Mouse (Mus musculus) lung, embryonic 16.5 days (tissue): Measurements from ENCODE around the gene Lrp1. TPM values are rescaled to one million over a fixed set of nuclear protein-coding genes. Genes with fewer than 3 reads are reported as not detected.

Experiments
- ATAC-seq: fragments of 200-750 bp; cut with Nextera tagmentation; 2 replicates; pipeline ENCODE4 v1.8.0; 2017; ENCODE audit warnings: low read depth, mild to moderate bottlenecking, moderate library complexity
- H3K27ac ChIP-seq: fragments of 300-500 bp; sonication (generic); 2 replicates; pipeline ENCODE4 v1.5.1; 2014; ENCODE audit warnings: mild to moderate bottlenecking, control low read depth, low read length
- H3K27me3 ChIP-seq: fragments of 300-500 bp; sonication (generic); 2 replicates; pipeline ENCODE4 v1.6.1; 2014; ENCODE audit warnings: low read depth, low read length, mixed read lengths; ENCODE audit not compliant: control insufficient read depth, insufficient read depth
- H3K36me3 ChIP-seq: fragments of 300-500 bp; sonication (generic); 2 replicates; pipeline ENCODE4 v1.6.1; 2014; ENCODE audit warnings: low read length; ENCODE audit not compliant: control insufficient read depth, insufficient read depth
- H3K4me1 ChIP-seq: fragments of 300-500 bp; sonication (generic); replicated peaks from 2 replicates; pipeline ENCODE4 v1.6.1; 2014; ENCODE audit warnings: low read length, mixed read lengths; ENCODE audit not compliant: control insufficient read depth, insufficient read depth
- H3K4me2 ChIP-seq: fragments of 300-500 bp; sonication (generic); 2 replicates; pipeline ENCODE4 v1.6.1; 2014; ENCODE audit warnings: low read depth, low read length, control low read depth
- H3K4me3 ChIP-seq: fragments of 300-500 bp; sonication (generic); 2 replicates; pipeline ENCODE4 v1.5.1; 2014; ENCODE audit warnings: mild to moderate bottlenecking, low read length, control low read depth
- H3K9ac ChIP-seq: fragments of 300-500 bp; sonication (generic); 2 replicates; pipeline ENCODE4 v1.6.1; 2014; ENCODE audit warnings: low read length, control low read depth
- H3K9me3 ChIP-seq: fragments of 300-500 bp; sonication (generic); 2 replicates; pipeline ENCODE4 v1.6.1; 2016; ENCODE audit warnings: low read length; ENCODE audit not compliant: control insufficient read depth
- WGBS: fragments of 180-500 bp; shearing (Covaris S2); extraction: QIAGEN DNeasy Blood & Tissue Kit; methylation state at CpG from one replicate; pipeline ENCODE4 v1.1.7; 2014; 5-methylcytosine and 5-hydroxymethylcytosine counted together
- polyA plus RNA-seq: library from polyadenylated mRNA; unstranded; fragments of >200 nt; fragmentation: Nextera tagmentation; extraction: Ambion mirVana; gene quantifications from 2 replicates; pipeline ENCODE4 v1.2.1, GENCODE M21; 2015

Gene Lrp1
- polyA plus RNA-seq, 1 experiment from 2014 or later, result 78.9 TPM

- ATAC-seq, result no peak
- 73% methylated on average over 10 of the region's 10 CpGs for WGBS
These were observed 10.6 kb upstream of the Lrp1 start for GRCm38 (mm10) chr10:127631261-127632214.

DNA sequence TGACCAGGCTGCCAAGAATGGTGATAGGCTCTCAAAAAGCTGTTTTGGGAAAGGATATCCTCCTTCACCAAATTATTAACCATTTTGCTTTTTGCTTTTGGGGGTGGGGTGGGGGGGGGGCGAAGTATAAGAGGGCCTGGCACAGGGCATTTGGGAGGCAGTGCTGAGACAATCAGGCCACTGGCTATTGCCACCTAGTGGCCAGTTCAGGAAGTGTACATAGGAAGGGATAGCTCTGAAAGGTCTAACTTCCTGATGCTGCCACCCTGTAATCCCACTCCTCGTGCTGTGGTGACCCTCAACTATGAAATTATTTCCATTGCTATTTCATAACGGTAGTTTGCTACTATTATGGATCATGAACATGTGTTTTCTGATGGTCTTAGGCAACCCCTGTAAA is 5.5 kb upstream of the Lrp1 start:
- Histone ChIP-seq H3K4me2 (no peak overlapping the region), H3K27ac (no peak overlapping the region), H3K4me1 (0 out of 2 replicates have a peak, but pooled peaks cover 3% of the 10 kb centered on the region), H3K9ac (no peak overlapping the region), H3K9me3 (peaks cover 4% of the 10 kb centered on the region; the same call in 1 of the 2 replicates), H3K36me3 (no peaks in the 10 kb centered on the region), H3K27me3 (no peaks in the 10 kb centered on the region), H3K4me3 (no peak overlapping the region)
- no peak for ATAC-seq
- WGBS, result 82% methylated on average over 3 of the region's 3 CpGs

More at GRCm38 (mm10) chr10:127631261-127632214, 10.6 kb upstream of the Lrp1 start:
- Histone ChIP-seq H3K36me3 (no peaks in the 10 kb centered on the region), H3K4me3 (no peak overlapping the region), H3K9ac (no peak overlapping the region), H3K4me2 (no peak overlapping the region), H3K27ac (no peak overlapping the region), H3K27me3 (no peaks in the 10 kb centered on the region), H3K4me1 (no peaks in the 10 kb centered on the region), H3K9me3 (peaks cover 4% of the 10 kb centered on the region; the same call in 1 of the 2 replicates)

DNA sequence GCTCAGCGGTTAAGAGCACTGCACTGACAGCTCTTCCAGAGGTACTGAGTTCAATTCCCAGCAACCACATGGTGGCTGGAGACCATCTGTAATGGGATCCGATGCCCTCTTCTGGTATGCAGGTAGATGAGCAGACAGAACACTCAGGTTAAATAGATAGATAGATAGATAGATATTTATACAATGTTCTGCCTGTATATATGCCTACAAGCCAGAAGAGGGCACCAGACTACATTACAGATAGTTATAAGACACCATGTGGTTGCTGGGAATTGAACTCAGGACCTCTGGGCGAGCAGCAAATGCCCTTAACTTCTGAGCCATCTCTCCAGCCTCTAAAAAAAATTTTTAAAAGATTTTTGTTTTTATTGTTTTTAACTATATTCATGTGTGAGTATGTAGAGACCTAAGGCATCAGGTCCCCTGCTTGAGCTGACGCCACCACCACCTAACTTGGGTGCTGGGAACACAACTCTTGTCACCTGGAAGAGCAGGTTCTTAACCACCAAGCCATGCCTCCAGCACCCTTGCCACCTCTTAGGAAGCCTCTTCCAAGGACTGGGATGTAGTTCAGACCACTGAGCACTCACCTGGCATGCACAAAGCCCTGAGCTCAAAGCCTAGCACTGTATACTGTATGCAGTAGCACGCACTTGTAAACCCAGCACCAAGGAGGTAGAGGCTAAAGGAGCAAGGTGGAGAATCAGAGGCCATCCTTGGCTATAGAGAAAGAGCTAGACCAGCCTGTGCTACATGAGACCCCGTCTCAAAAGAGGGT is 2.7 kb upstream of the Lrp1 start:
- no peak overlapping the region for H3K4me2 ChIP-seq
- no peak overlapping the region for H3K27ac ChIP-seq
- peaks cover 9% of the 10 kb centered on the region for H3K4me1 ChIP-seq
- H3K36me3 ChIP-seq, result no peaks in the 10 kb centered on the region
- peaks cover 4% of the 10 kb centered on the region; the same call in 1 of the 2 replicates for H3K9me3 ChIP-seq
- WGBS, result 91% methylated on average over 6 of the region's 6 CpGs
- H3K4me3 ChIP-seq, result no peak overlapping the region
- ATAC-seq, result no peak
- H3K27me3 ChIP-seq, result no peaks in the 10 kb centered on the region
- H3K9ac ChIP-seq, result no peak overlapping the region

DNA sequence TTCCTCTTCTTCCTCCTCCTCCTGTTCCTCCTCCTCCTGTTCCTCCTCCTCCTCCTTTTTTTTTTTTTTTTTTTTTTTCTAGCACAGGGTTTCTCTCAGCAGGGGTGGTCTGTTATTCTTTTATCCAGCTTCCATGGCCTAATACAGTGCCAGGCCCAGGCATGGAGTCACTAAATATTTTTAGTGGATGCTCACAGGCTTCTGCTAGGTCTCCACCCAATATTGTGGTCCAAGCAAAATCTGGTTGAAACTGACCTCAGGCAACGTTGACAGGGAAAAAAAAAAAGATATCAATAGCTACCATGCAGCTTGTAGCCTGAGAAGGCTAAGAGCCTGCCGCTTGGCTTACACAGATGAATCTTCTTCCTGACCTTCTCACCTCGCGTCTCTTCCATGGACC is 1.7 kb upstream of the Lrp1 start:
- peak overlapping the region; percentile 99; the same call in 1 of the 2 replicates for H3K27ac ChIP-seq

DNA sequence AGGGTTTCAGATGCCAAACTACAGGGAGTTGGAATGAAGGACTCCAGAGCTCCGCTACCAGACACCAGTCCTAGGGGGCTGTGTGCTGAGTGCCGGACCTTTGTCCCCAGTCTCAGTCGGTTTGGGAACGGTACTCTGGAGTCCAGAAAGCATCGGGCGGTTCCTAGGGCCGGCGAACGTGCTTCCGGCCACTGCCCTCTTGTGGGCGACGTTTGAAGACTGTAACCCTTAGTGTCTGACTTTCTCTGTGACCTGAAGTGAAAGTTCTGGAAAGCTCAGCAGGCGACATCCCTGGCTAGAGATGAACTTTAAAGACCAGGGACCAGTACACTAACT is 1.1 kb upstream of the Lrp1 start:
- no peaks in the 10 kb centered on the region for H3K36me3 ChIP-seq
- H3K9me3 ChIP-seq, result peaks cover 4% of the 10 kb centered on the region; the same call in 1 of the 2 replicates
- WGBS, result under 1% methylated on average over 13 of the region's 13 CpGs
- peaks cover 22% of the 10 kb centered on the region for H3K4me1 ChIP-seq
- peak overlapping the region; percentile 99 for H3K27ac ChIP-seq
- H3K4me2 ChIP-seq, result peak overlapping the region; percentile 88
- H3K4me3 ChIP-seq, result peak overlapping the region; percentile 68
- H3K27me3 ChIP-seq, result no peaks in the 10 kb centered on the region
- peak; percentile 41 for ATAC-seq
- H3K9ac ChIP-seq, result peak overlapping the region; percentile 78

More for the DNA sequence above, 1.7 kb upstream of the Lrp1 start:
- Histone ChIP-seq H3K4me2 (no peak overlapping the region), H3K9ac (no peak overlapping the region), H3K4me1 (peaks cover 16% of the 10 kb centered on the region), H3K27me3 (no peaks in the 10 kb centered on the region), H3K4me3 (no peak overlapping the region), H3K9me3 (peaks cover 4% of the 10 kb centered on the region; the same call in 1 of the 2 replicates), H3K36me3 (no peaks in the 10 kb centered on the region)
- ATAC-seq, result no peak
- 63% methylated on average over 4 of the region's 4 CpGs for WGBS

DNA sequence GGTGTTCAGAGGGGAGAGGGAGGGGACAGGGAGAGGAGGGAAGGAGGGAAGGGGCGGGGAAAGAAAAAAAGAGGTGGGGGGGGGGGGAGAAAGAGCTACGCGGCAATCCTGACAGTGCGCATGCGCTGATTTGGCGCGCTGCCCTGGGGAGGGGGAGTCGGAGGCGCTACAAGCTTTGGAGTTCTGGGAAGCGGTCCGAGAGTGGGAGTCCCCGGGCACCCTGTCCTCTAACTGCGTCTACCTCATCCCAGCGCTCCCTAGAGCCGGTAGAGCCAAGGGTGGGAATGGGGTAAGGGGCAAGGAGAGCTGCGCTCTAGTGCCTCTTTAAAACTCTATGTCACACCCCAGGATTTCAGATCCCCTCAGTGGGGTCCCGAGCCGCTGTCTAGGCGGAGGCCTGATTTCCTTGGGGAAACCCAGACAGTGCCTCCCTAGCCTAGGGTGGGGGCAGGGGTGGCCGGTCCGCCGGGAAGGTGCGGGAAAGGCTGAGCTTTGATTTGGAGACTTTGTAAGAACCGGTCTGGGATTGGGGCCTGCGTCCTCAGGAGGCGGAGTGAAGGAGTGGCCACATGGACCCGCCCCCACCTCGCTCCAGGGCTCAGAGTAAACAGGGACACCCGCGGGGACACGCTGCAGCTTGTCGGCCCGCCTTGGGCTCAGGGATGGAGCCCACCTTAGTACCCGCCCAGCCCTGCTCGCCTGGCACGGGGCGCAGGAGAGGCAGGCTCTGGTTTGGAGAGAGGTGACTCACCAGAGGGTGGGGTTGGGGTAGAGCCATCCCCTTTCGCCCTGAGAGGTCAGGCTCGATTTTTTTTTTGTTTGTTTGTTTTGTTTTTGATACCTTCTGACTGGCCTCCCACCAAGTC is 476 bp upstream of the Lrp1 start:
- Histone ChIP-seq H3K27me3 (no peaks in the 10 kb centered on the region), H3K4me3 (peak overlapping the region; percentile 68), H3K4me1 (peaks cover 28% of the 10 kb centered on the region), H3K4me2 (peak overlapping the region; percentile 88), H3K9me3 (no peaks in the 10 kb centered on the region; the same call in 1 of the 2 replicates), H3K9ac (peak overlapping the region; percentile 78), H3K36me3 (no peaks in the 10 kb centered on the region), H3K27ac (peak overlapping the region; percentile 99)
- ATAC-seq, result peak; percentile 92
- WGBS, result under 1% methylated on average over 38 of the region's 39 CpGs

GRCm38 (mm10) chr10:127619941-127620405 is 975 bp downstream of the Lrp1 start:
- Histone ChIP-seq H3K4me1 (peaks cover 43% of the 10 kb centered on the region), H3K36me3 (no peaks in the 10 kb centered on the region), H3K9me3 (no peaks in the 10 kb centered on the region), H3K27me3 (no peaks in the 10 kb centered on the region), H3K9ac (peak overlapping the region; percentile 78), H3K4me2 (peak overlapping the region; percentile 88), H3K4me3 (peak overlapping the region; percentile 68), H3K27ac (peak overlapping the region; percentile 88)
- 8% methylated on average over 12 of the region's 12 CpGs for WGBS
- no peak for ATAC-seq

- no peak for ATAC-seq
- Histone ChIP-seq H3K9ac (peak overlapping the region; percentile 78), H3K4me1 (peaks cover 50% of the 10 kb centered on the region), H3K27ac (peak overlapping the region; percentile 88), H3K4me2 (peak overlapping the region; percentile 88), H3K27me3 (no peaks in the 10 kb centered on the region), H3K9me3 (no peaks in the 10 kb centered on the region), H3K4me3 (peak overlapping the region; percentile 68), H3K36me3 (no peaks in the 10 kb centered on the region)
- WGBS, result 24% methylated on average over 8 of the region's 8 CpGs
These were observed 1.7 kb downstream of the Lrp1 start for GRCm38 (mm10) chr10:127619119-127619721.
